9 mouse cellular contexts compared by ENCODE assay signal in the genomic region with DNA sequence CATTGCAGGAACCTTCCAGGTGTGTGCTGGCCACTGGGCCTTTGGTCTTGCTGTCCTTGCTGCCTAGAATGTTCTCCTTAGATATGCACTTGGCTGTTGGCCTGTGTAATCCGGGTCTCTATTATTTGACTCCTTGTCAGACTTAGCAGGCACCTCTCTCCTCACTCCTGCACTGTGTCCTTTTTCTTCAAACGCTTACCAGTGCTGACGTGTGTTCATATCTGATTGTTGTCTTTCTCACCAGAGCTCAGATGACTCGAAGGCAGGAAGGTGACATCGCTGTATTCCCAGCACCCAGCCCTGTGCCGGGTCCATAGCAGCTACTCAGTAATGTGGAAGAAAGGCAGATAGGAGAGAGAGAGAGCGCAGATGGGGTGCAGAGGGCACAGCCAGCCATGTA. TPM values are rescaled to one million over a fixed set of nuclear protein-coding genes. Genes with fewer than 3 reads are reported as not detected.
A peak's percentile ranks its signal among the peaks of the same experiment; 100 is the strongest.
DNase-seq lines count a peak whose midpoint lies in the region; ATAC-seq lines count a peak whose summit lies in the region.
"Had no signal": no experiment of that assay in that cellular context is flagged by ENCODE, and none has a peak within 500 bp of the region (broad histone marks: within the 10 kb centered on the region; RNA-seq: fewer than 3 reads in every experiment).

No protein-coding gene starts in this region.

- H3K36me3 ChIP-seq in heart, embryonic 15.5 days = no peaks in the 10 kb centered on the region
- 0 out of 2 replicates have a peak, but pooled peaks cover 3% of the 10 kb centered on the region for H3K36me3 ChIP-seq in limb, embryonic 15.5 days

- intact Hi-C loops in heart, postnatal 10 days (cut with DNase I) = no loop called here

- H3K4me3 ChIP-seq in heart, embryonic 15.5 days = no peak overlapping the region
- H3K4me3 ChIP-seq in limb, embryonic 15.5 days = no peak overlapping the region

- 23% methylated on average over 7 of the region's 7 CpGs for WGBS in heart, embryonic 15.5 days
- 86% methylated on average over 7 of the region's 7 CpGs for whole genome bisulfite sequencing in limb, embryonic 15.5 days

- H3K4me2 ChIP-seq in heart, embryonic 15.5 days = no peak overlapping the region
- no peak overlapping the region for H3K4me2 ChIP-seq in limb, embryonic 15.5 days

- no peaks in the 10 kb centered on the region for H3K9me3 ChIP-seq in heart, embryonic 15.5 days (replicated peaks)
- H3K9me3 ChIP-seq in limb, embryonic 15.5 days = no peaks in the 10 kb centered on the region

- ATAC-seq in heart, embryonic 15.5 days (replicated peaks; ENCODE audit: insufficient number of reproducible peaks, insufficient read depth, low FRiP score, low read depth) = no peak
- no peak for ATAC-seq in limb, embryonic 15.5 days (ENCODE audit: insufficient number of reproducible peaks, low FRiP score, low TSS enrichment, low read depth)

- H3K4me1 ChIP-seq in heart, embryonic 15.5 days (replicated peaks) = peaks cover 62% of the 10 kb centered on the region
- H3K4me1 ChIP-seq in limb, embryonic 15.5 days = peaks cover 47% of the 10 kb centered on the region

- no peak for DNase-seq in heart, postnatal 10 days
- peak; percentile 49 for DNase-seq in 416B (ENCODE audit: low read depth)
- DNase-seq in T-cell, adult 2 months (ENCODE audit: low spot score) = peak; percentile 6
- DNase-seq in cerebellum, postnatal 4 days (ENCODE audit: low spot score in 2 of 2) = no peak
- no peak for DNase-seq in gastrocnemius, postnatal 10 days
- no peak for DNase-seq in cerebellum, adult 9-10 months
- DNase-seq: cerebellum, postnatal 14 days had no signal

- peak overlapping the region; percentile 96 for H3K27ac ChIP-seq in heart, embryonic 15.5 days
- H3K27ac ChIP-seq in limb, embryonic 15.5 days = peak overlapping the region; percentile 76

- no peaks in the 10 kb centered on the region for H3K27me3 ChIP-seq in heart, embryonic 15.5 days
- no peaks in the 10 kb centered on the region for H3K27me3 ChIP-seq in limb, embryonic 15.5 days

- H3K9ac ChIP-seq in heart, embryonic 15.5 days = peak overlapping the region; percentile 29; the same call in 1 of the 2 replicates
- H3K9ac ChIP-seq in limb, embryonic 15.5 days = no peak overlapping the region

RNA-seq across cellular contexts. Expression of gene Dusp1, which starts 33.0 kb away (rescaled TPM):
- polyA plus RNA-seq in heart, embryonic 15.5 days (2015; fragmentation: Nextera tagmentation; extraction: Ambion mirVana) = 30.8 and 38.1 TPM in 2 replicates
- total RNA-seq in heart, postnatal 10 days (2021) = 100 to 1,000 TPM in 1 of 2 experiments, 10 to 100 TPM in 1; 60.1 to 100 TPM
- polyA plus RNA-seq in limb, embryonic 15.5 days (2015; fragmentation: Nextera tagmentation; extraction: Ambion mirVana) = 27.3 and 32.5 TPM in 2 replicates
- total RNA-seq in gastrocnemius, postnatal 10 days (2021) = 10 to 100 TPM; 40.3 to 43.3 TPM

RNA-seq across cellular contexts. Expression of gene Ergic1, which starts 33.7 kb away (rescaled TPM):
- 75.0 and 92.0 TPM in 2 replicates for polyA plus RNA-seq in heart, embryonic 15.5 days (2015; fragmentation: Nextera tagmentation; extraction: Ambion mirVana)
- total RNA-seq in heart, postnatal 10 days (2021) = 10 to 100 TPM; 84.4 to 87.8 TPM
- 122 and 130 TPM in 2 replicates for polyA plus RNA-seq in limb, embryonic 15.5 days (2015; fragmentation: Nextera tagmentation; extraction: Ambion mirVana)
- total RNA-seq in gastrocnemius, postnatal 10 days (2021) = 100 to 1,000 TPM; 115 to 117 TPM

Comparison
In these comparisons a context has a peak if more than half of its experiments do, and no peak if none do; other contexts are left out.
1. DNase-seq: peak in 416B (single experiment) and T-cell, adult 2 months (single experiment); none in heart, postnatal 10 days (0 of 2), cerebellum, postnatal 4 days (0 of 2), gastrocnemius, postnatal 10 days (single experiment) and cerebellum, adult 9-10 months (single experiment).